Comparison of ENCODE assay signal across 8 mouse cellular contexts in the genomic region with DNA sequence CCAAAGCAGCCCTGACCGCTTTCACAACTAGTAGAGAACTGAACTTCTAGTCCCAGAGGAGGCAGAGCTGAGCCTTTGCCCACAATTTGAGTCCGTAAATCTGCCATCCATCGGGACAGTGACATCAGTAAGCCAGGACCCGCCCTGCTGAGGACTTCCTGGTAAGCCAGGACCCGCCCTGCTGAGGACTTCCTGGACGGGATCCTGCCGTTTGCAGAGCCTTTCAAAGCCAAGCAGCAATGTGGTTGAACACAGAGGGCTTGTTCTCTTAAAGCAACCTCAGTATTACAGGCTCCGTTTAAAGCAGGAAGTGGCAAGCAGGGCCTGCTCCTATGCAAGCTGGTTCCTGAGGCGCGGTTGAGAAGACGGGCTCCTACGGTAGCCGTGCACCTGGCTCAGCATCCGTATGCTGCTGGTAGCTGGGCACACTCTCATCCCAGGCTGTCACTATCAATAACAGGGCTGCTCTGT. TPM values are rescaled to one million over a fixed set of nuclear protein-coding genes. Genes with fewer than 3 reads are reported as not detected.
DNase-seq lines count a peak whose midpoint lies in the region; ATAC-seq and TF ChIP-seq lines count a peak whose summit lies in the region.

No protein-coding gene starts in this region.

- peaks cover 39% of the 10 kb centered on the region for H3K27me3 ChIP-seq in E14TG2a.4 (ENCODE audit: insufficient read depth, low read length)
- H3K27me3 ChIP-seq in embryonic facial prominence, embryonic 14.5 days (replicated peaks; ENCODE audit: control insufficient read depth, insufficient read depth, low read length) = no peaks in the 10 kb centered on the region
- no peaks in the 10 kb centered on the region for H3K27me3 ChIP-seq in heart, embryonic 13.5 days (replicated peaks)
- no peaks in the 10 kb centered on the region for H3K27me3 ChIP-seq in kidney, embryonic 16.5 days (ENCODE audit: insufficient read depth, low read length)

- ATAC-seq in embryonic facial prominence, embryonic 14.5 days (ENCODE audit: low read depth) = peak; percentile 67; the same call in 1 of the 2 replicates
- no peak for ATAC-seq in heart, embryonic 13.5 days (ENCODE audit: extremely low read depth, insufficient number of reproducible peaks, low FRiP score, low TSS enrichment)
- peak; percentile 89 for ATAC-seq in kidney, embryonic 16.5 days (ENCODE audit: low FRiP score, low TSS enrichment)

- H3K4me1 ChIP-seq in E14TG2a.4 (replicated peaks; ENCODE audit: low read depth, low read length) = peaks cover 52% of the 10 kb centered on the region
- H3K4me1 ChIP-seq in embryonic facial prominence, embryonic 14.5 days (ENCODE audit: control insufficient read depth, insufficient read depth, low read length) = peaks cover 16% of the 10 kb centered on the region; the same call in 1 of the 2 replicates
- H3K4me1 ChIP-seq in heart, embryonic 13.5 days = peaks cover 27% of the 10 kb centered on the region
- peaks cover 21% of the 10 kb centered on the region for H3K4me1 ChIP-seq in kidney, embryonic 16.5 days (ENCODE audit: insufficient read depth, low read length)

- peak overlapping the region; percentile 59 for H3K9ac ChIP-seq in embryonic facial prominence, embryonic 14.5 days (ENCODE audit: low read depth, low read length)
- H3K9ac ChIP-seq in heart, embryonic 13.5 days = peak overlapping the region; percentile 71
- H3K9ac ChIP-seq in kidney, embryonic 16.5 days (replicated peaks; ENCODE audit: low read length) = peak overlapping the region; percentile 68

- peak overlapping the region; percentile 56 for H3K4me2 ChIP-seq in embryonic facial prominence, embryonic 14.5 days (ENCODE audit: low read depth, low read length)
- peak overlapping the region; percentile 68 for H3K4me2 ChIP-seq in heart, embryonic 13.5 days
- H3K4me2 ChIP-seq in kidney, embryonic 16.5 days (replicated peaks; ENCODE audit: low read depth, low read length) = peak overlapping the region; percentile 77

- H3K9me3 ChIP-seq in E14TG2a.4 (ENCODE audit: low read length) = no peaks in the 10 kb centered on the region
- H3K9me3 ChIP-seq in embryonic facial prominence, embryonic 14.5 days (ENCODE audit: control insufficient read depth, low read length) = no peaks in the 10 kb centered on the region
- H3K9me3 ChIP-seq in heart, embryonic 13.5 days = no peaks in the 10 kb centered on the region
- H3K9me3 ChIP-seq in kidney, embryonic 16.5 days (ENCODE audit: low read length) = no peaks in the 10 kb centered on the region

- no peaks in the 10 kb centered on the region for H3K36me3 ChIP-seq in E14TG2a.4 (ENCODE audit: insufficient read depth, low read length)
- H3K36me3 ChIP-seq in embryonic facial prominence, embryonic 14.5 days (ENCODE audit: control insufficient read depth, insufficient read depth, low read length) = no peaks in the 10 kb centered on the region
- no peaks in the 10 kb centered on the region for H3K36me3 ChIP-seq in heart, embryonic 13.5 days
- no peaks in the 10 kb centered on the region for H3K36me3 ChIP-seq in kidney, embryonic 16.5 days (ENCODE audit: insufficient read depth, low read length)

- WGBS in embryonic facial prominence, embryonic 14.5 days = 18% methylated on average over 14 of the region's 14 CpGs
- WGBS in heart, embryonic 13.5 days = 18% methylated on average over 14 of the region's 14 CpGs
- WGBS in kidney, embryonic 16.5 days = 8% methylated on average over 14 of the region's 14 CpGs

- no peak for TF ChIP-seq CTCF in E14TG2a.4 (conservative IDR thresholded peaks at IDR 0.05; ENCODE audit: low read length)

- DNase-seq in adrenal gland, postnatal 25 days = peak; percentile 52
- DNase-seq in embryonic facial prominence, embryonic 14.5 days (ENCODE audit: low spot score) = peak; percentile 81
- DNase-seq in lung, postnatal 36 days = peak; percentile 93
- peak; percentile 89 for DNase-seq in skeletal muscle tissue, adult 2 months (ENCODE audit: low read depth, low spot score)
- no peak for DNase-seq in right cerebral cortex, postnatal 25 days

- peak overlapping the region; percentile 84 for H3K27ac ChIP-seq in embryonic facial prominence, embryonic 14.5 days (replicated peaks; ENCODE audit: low read depth, low read length)
- H3K27ac ChIP-seq in heart, embryonic 13.5 days (replicated peaks) = peak overlapping the region; percentile 82
- peak overlapping the region; percentile 96 for H3K27ac ChIP-seq in kidney, embryonic 16.5 days (ENCODE audit: low read length)

- H3K4me3 ChIP-seq in E14TG2a.4 (replicated peaks; ENCODE audit: low read length) = peak overlapping the region; percentile 69
- peak overlapping the region; percentile 29 for H3K4me3 ChIP-seq in embryonic facial prominence, embryonic 14.5 days (ENCODE audit: low read depth, low read length)
- H3K4me3 ChIP-seq in heart, embryonic 13.5 days = peak overlapping the region; percentile 49
- H3K4me3 ChIP-seq in kidney, embryonic 16.5 days (ENCODE audit: low read length) = peak overlapping the region; percentile 49

RNA-seq across cellular contexts. Expression of gene Yy1, which starts 27.0 kb away (rescaled TPM):
- total RNA-seq in adrenal gland, postnatal 25 days (2021) = 77.9 and 100 TPM in 2 replicates
- polyA plus RNA-seq in embryonic facial prominence, embryonic 14.5 days (2014; fragmentation: Nextera tagmentation; extraction: Ambion mirVana) = 19.9 and 20.3 TPM in 2 replicates
- 9.8 and 11.7 TPM in 2 replicates for polyA plus RNA-seq in heart, embryonic 13.5 days (2015; fragmentation: Nextera tagmentation; extraction: Ambion mirVana)
- 15.9 and 16.9 TPM in 2 replicates for polyA plus RNA-seq in kidney, embryonic 16.5 days (2015; fragmentation: Nextera tagmentation; extraction: Ambion mirVana)
